Mouse (Mus musculus): Measurements from ENCODE around the gene Hist1h4c. TPM values are rescaled to one million over a fixed set of nuclear protein-coding genes. Genes with fewer than 3 reads are reported as not detected.

Gene Hist1h4c
- polyA plus RNA-seq, 1 experiment, result 70.6 TPM

DNA sequence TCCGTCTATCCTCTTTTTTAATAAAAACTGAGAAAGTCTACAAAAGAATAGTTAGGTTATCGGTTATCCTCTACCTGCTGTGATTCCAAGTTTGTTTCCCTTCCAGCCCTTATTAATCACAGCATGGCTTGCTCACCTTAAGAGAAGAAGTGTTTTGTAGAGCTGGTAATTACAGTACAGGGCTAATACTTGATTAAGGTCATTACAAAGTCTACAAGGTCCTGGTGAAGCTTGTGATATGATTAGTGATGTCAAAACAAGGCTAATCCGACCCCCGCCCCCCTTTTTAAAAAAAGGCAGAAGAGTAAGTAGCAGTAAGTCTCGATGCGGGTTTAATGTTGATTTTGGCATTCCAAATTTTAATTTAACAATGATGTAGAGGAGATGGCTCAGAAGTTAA, 742 bp upstream of the Hist1h4c start:
- H3K27ac ChIP-seq (ENCODE audit: control insufficient read depth, insufficient read depth, low read length), result no peak overlapping the region
- no peak for TF ChIP-seq CTCF (IDR thresholded peaks at IDR 0.05; ENCODE audit: borderline replicate concordance, control insufficient read depth, extremely low read depth, insufficient read depth, low read length, poor library complexity)
- TF ChIP-seq POLR2A (IDR thresholded peaks at IDR 0.05; ENCODE audit: control insufficient read depth, extremely low read depth, insufficient read depth, low read length, poor library complexity), result no peak
- no peak overlapping the region for H3K4me3 ChIP-seq (ENCODE audit: control insufficient read depth, insufficient read depth, low read length)
- peak; percentile 2 for DNase-seq
- H3K36me3 ChIP-seq (ENCODE audit: control insufficient read depth, insufficient read depth, low read length), result no peaks in the 10 kb centered on the region
- peaks cover 11% of the 10 kb centered on the region for H3K4me1 ChIP-seq (replicated peaks; ENCODE audit: control insufficient read depth, insufficient read depth, low read length)
- WGBS, result 93% methylated on average over 6 of the region's 6 CpGs
- H3K27me3 ChIP-seq (ENCODE audit: control insufficient read depth, insufficient read depth, low read length), result no peaks in the 10 kb centered on the region

DNA sequence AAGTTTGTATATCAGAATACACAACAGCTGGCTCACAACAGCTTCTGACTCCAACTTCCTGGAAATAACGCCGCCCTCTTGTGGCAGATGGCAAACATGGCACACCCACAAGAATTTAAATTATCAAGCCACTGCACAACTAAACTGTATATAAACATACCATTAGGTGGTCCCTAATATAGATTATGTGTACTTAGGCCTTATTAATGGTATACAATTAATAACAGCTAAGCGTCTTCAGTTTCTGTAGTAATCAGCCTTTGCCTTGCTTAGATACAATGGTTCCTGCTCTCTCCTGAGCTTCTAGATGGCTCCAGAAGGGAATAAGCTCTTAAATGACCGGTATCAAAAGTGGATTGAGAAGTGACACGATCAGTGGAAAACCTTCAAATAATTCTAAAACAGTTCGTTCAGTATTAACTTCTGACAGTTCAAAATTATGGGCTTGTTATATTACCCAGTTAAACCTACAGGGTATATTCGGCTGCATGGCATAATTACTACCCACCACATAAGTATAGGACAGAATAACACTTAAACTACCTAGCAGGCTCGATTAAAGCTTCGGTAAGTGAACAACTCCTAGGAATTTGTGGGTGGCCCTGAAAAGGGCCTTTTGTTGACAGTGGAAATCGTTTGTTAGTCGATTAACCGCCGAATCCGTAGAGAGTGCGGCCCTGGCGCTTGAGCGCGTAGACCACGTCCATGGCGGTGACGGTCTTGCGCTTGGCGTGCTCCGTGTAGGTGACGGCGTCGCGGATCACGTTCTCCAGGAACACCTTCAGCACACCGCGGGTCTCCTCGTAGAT, 559 bp downstream of the Hist1h4c start:
- Histone ChIP-seq H3K27me3 (ENCODE audit: control insufficient read depth, insufficient read depth, low read length) (no peaks in the 10 kb centered on the region), H3K27ac (ENCODE audit: control insufficient read depth, insufficient read depth, low read length) (peak overlapping the region; percentile 88), H3K4me1 (replicated peaks; ENCODE audit: control insufficient read depth, insufficient read depth, low read length) (peaks cover 11% of the 10 kb centered on the region), H3K4me3 (ENCODE audit: control insufficient read depth, insufficient read depth, low read length) (peak overlapping the region; percentile 50), H3K36me3 (ENCODE audit: control insufficient read depth, insufficient read depth, low read length) (no peaks in the 10 kb centered on the region)
- under 1% methylated on average over 29 of the region's 32 CpGs for WGBS
- DNase-seq, result peak; percentile 68
- TF ChIP-seq CTCF (IDR thresholded peaks at IDR 0.05; ENCODE audit: borderline replicate concordance, control insufficient read depth, extremely low read depth, insufficient read depth, low read length, poor library complexity) (no peak), POLR2A (IDR thresholded peaks at IDR 0.05; ENCODE audit: control insufficient read depth, extremely low read depth, insufficient read depth, low read length, poor library complexity) (no peak)

GRCm38 (mm10) chr13:23696061-23696474, 2.2 kb downstream of the Hist1h4c start:
- H3K4me3 ChIP-seq (ENCODE audit: control insufficient read depth, insufficient read depth, low read length), result no peak overlapping the region
- no peak overlapping the region for H3K27ac ChIP-seq (ENCODE audit: control insufficient read depth, insufficient read depth, low read length)
- TF ChIP-seq CTCF (IDR thresholded peaks at IDR 0.05; ENCODE audit: borderline replicate concordance, control insufficient read depth, extremely low read depth, insufficient read depth, low read length, poor library complexity) (no peak), POLR2A (IDR thresholded peaks at IDR 0.05; ENCODE audit: control insufficient read depth, extremely low read depth, insufficient read depth, low read length, poor library complexity) (no peak)
- H3K4me1 ChIP-seq (replicated peaks; ENCODE audit: control insufficient read depth, insufficient read depth, low read length), result peaks cover 10% of the 10 kb centered on the region
- H3K36me3 ChIP-seq (ENCODE audit: control insufficient read depth, insufficient read depth, low read length), result no peaks in the 10 kb centered on the region
- no peaks in the 10 kb centered on the region for H3K27me3 ChIP-seq (ENCODE audit: control insufficient read depth, insufficient read depth, low read length)
- no peak for DNase-seq
- WGBS, result 60% methylated on average over 15 of the region's 15 CpGs

- H3K36me3 ChIP-seq (ENCODE audit: control insufficient read depth, insufficient read depth, low read length), result no peaks in the 10 kb centered on the region
- no peak for DNase-seq
- no peak within 1 kb of the TSS for H3K27ac ChIP-seq (ENCODE audit: control insufficient read depth, insufficient read depth, low read length)
- TF ChIP-seq POLR2A (IDR thresholded peaks at IDR 0.05; ENCODE audit: control insufficient read depth, extremely low read depth, insufficient read depth, low read length, poor library complexity) (no peak), CTCF (IDR thresholded peaks at IDR 0.05; ENCODE audit: borderline replicate concordance, control insufficient read depth, extremely low read depth, insufficient read depth, low read length, poor library complexity) (no peak)
- WGBS, result 82% methylated on average over 13 of the region's 13 CpGs
- H3K27me3 ChIP-seq (ENCODE audit: control insufficient read depth, insufficient read depth, low read length), result no peaks in the 10 kb centered on the region
- H3K4me1 ChIP-seq (replicated peaks; ENCODE audit: control insufficient read depth, insufficient read depth, low read length), result peaks cover 7% of the 10 kb centered on the region
- no peak within 1 kb of the TSS for H3K4me3 ChIP-seq (ENCODE audit: control insufficient read depth, insufficient read depth, low read length)
Measured at GRCm38 (mm10) chr13:23695514-23695913, 2.7 kb downstream of the Hist1h4c start, which contains the start of gene Hist1h1t. Gene Hist1h1t (plus strand): TSS chr13:23695814.

- WGBS, result 98% methylated on average over 9 of the region's 9 CpGs
- no peak for TF ChIP-seq CTCF (IDR thresholded peaks at IDR 0.05; ENCODE audit: borderline replicate concordance, control insufficient read depth, extremely low read depth, insufficient read depth, low read length, poor library complexity)
- no peak for TF ChIP-seq POLR2A (IDR thresholded peaks at IDR 0.05; ENCODE audit: control insufficient read depth, extremely low read depth, insufficient read depth, low read length, poor library complexity)
- H3K4me1 ChIP-seq (replicated peaks; ENCODE audit: control insufficient read depth, insufficient read depth, low read length), result peaks cover 7% of the 10 kb centered on the region
Measured at GRCm38 (mm10) chr13:23694956-23695355, 3.3 kb downstream of the Hist1h4c start.

DNA sequence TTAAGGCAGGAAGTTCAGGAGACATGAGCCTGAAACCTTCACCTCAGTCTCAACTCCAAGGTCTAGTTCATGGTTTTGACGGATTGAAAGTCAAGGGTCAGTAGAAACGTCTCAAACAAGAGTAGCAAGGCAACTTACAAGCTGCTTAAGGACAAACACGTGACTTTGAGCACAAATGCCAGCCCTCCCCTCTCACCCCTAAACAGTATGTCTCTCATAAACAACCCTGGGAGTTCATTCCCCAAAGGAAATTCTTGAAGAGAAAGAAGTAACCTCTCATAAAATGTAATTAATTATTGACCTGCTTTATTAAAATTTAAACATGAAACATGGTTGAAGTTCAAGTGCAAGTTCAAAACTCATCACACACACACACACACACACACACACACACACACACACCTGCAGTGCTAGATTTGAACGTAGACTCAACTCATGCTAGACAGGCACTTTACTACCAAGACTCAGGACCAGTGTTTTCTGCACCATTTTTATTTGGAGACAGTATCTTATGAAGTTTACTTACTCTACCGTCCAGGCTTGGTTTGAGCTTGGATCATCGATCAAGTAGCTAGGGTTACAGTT, 4.3 kb downstream of the Hist1h4c start:
- no peak for DNase-seq
- Histone ChIP-seq H3K4me1 (replicated peaks; ENCODE audit: control insufficient read depth, insufficient read depth, low read length) (peaks cover 7% of the 10 kb centered on the region), H3K27me3 (ENCODE audit: control insufficient read depth, insufficient read depth, low read length) (no peaks in the 10 kb centered on the region), H3K36me3 (ENCODE audit: control insufficient read depth, insufficient read depth, low read length) (no peaks in the 10 kb centered on the region), H3K4me3 (ENCODE audit: control insufficient read depth, insufficient read depth, low read length) (no peak overlapping the region), H3K27ac (ENCODE audit: control insufficient read depth, insufficient read depth, low read length) (no peak overlapping the region)
- WGBS, result 94% methylated on average over 6 of the region's 6 CpGs
- no peak for TF ChIP-seq CTCF (IDR thresholded peaks at IDR 0.05; ENCODE audit: borderline replicate concordance, control insufficient read depth, extremely low read depth, insufficient read depth, low read length, poor library complexity)
- no peak for TF ChIP-seq POLR2A (IDR thresholded peaks at IDR 0.05; ENCODE audit: control insufficient read depth, extremely low read depth, insufficient read depth, low read length, poor library complexity)

More at GRCm38 (mm10) chr13:23694956-23695355, 3.3 kb downstream of the Hist1h4c start:
- Histone ChIP-seq H3K27ac (ENCODE audit: control insufficient read depth, insufficient read depth, low read length) (no peak overlapping the region), H3K4me3 (ENCODE audit: control insufficient read depth, insufficient read depth, low read length) (no peak overlapping the region), H3K36me3 (ENCODE audit: control insufficient read depth, insufficient read depth, low read length) (no peaks in the 10 kb centered on the region), H3K27me3 (ENCODE audit: control insufficient read depth, insufficient read depth, low read length) (no peaks in the 10 kb centered on the region)
- DNase-seq, result no peak
